9 mouse cellular contexts compared by ENCODE assay signal in the genomic region with DNA sequence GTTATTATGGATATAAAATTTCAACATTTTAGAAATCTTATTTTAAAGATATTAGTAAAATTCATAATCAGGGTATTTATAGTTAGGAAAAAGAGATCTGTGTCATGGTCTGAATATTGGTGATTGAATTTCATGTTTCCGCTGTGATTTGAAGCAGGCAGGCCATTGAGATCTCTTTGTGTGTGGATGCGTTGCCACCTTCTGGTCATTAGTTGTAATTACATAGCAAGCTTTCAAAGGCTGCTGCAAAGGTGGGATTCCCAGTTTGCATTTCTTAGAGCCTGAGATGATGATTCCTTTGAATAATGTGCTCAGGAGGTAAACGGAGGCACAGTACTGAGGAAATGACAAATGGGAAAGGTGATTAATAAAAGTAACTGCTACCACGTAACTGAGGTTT. TPM values are rescaled to one million over a fixed set of nuclear protein-coding genes. Genes with fewer than 3 reads are reported as not detected.
DNase-seq lines count a peak whose midpoint lies in the region; ATAC-seq and TF ChIP-seq lines count a peak whose summit lies in the region.
"Had no signal": no experiment of that assay in that cellular context is flagged by ENCODE, and none has a peak within 500 bp of the region (broad histone marks: within the 10 kb centered on the region; RNA-seq: fewer than 3 reads in every experiment).

No protein-coding gene starts in this region.

- WGBS in midbrain, embryonic 16.5 days: 23% methylated on average over 4 of the region's 4 CpGs

- DNase-seq in adrenal gland, postnatal 10 days: peak; percentile 48
- no peak for DNase-seq in adrenal gland, postnatal 25 days
- DNase-seq in cerebellum, postnatal 25 days: peak; percentile 13 to 29
- DNase-seq in heart, postnatal 4 days: peak; percentile 43
- peak; percentile 45 to 71 for DNase-seq in layer of hippocampus, postnatal 14 days (ENCODE audit: low spot score in 2 of 2)
- no peak for DNase-seq in urinary bladder, adult 18-20 months (ENCODE audit: low spot score in 2 of 2)

- no peaks in the 10 kb centered on the region for H3K9me3 ChIP-seq in E14TG2a.4 (ENCODE audit: low read length)
- no peaks in the 10 kb centered on the region for H3K9me3 ChIP-seq in midbrain, embryonic 16.5 days (replicated peaks; ENCODE audit: control insufficient read depth, low read length, poor library complexity, severe bottlenecking)
- H3K9me3 ChIP-seq: limb, embryonic 12.5 days had no signal

- no peaks in the 10 kb centered on the region for H3K4me1 ChIP-seq in E14TG2a.4 (replicated peaks; ENCODE audit: low read depth, low read length)
- no peaks in the 10 kb centered on the region for H3K4me1 ChIP-seq in midbrain, embryonic 16.5 days (ENCODE audit: control insufficient read depth, insufficient read depth, low read length)
- H3K4me1 ChIP-seq: limb, embryonic 12.5 days had no signal

- H3K36me3 ChIP-seq in E14TG2a.4 (ENCODE audit: insufficient read depth, low read length): no peaks in the 10 kb centered on the region
- H3K36me3 ChIP-seq in midbrain, embryonic 16.5 days (ENCODE audit: control insufficient read depth, insufficient read depth, low read length): no peaks in the 10 kb centered on the region
- H3K36me3 ChIP-seq: limb, embryonic 12.5 days had no signal

- peak; percentile 82 for ATAC-seq in midbrain, embryonic 16.5 days

- no peak overlapping the region for H3K4me3 ChIP-seq in E14TG2a.4 (replicated peaks; ENCODE audit: low read length)
- H3K4me3 ChIP-seq in midbrain, embryonic 16.5 days (ENCODE audit: low read depth, low read length): no peak overlapping the region
- H3K4me3 ChIP-seq: limb, embryonic 12.5 days had no signal

- H3K9ac ChIP-seq in midbrain, embryonic 16.5 days (ENCODE audit: low read depth, low read length): no peak overlapping the region
- H3K9ac ChIP-seq: limb, embryonic 12.5 days had no signal

- no peak overlapping the region for H3K27ac ChIP-seq in midbrain, embryonic 16.5 days (ENCODE audit: low read length)
- H3K27ac ChIP-seq: limb, embryonic 12.5 days had no signal

- no peak overlapping the region for H3K4me2 ChIP-seq in midbrain, embryonic 16.5 days (ENCODE audit: low read length)
- H3K4me2 ChIP-seq: limb, embryonic 12.5 days had no signal

- peak; percentile 79 for TF ChIP-seq CTCF in E14TG2a.4 (conservative IDR thresholded peaks at IDR 0.05; ENCODE audit: low read length)

- H3K27me3 ChIP-seq in E14TG2a.4 (ENCODE audit: insufficient read depth, low read length): no peaks in the 10 kb centered on the region
- H3K27me3 ChIP-seq in midbrain, embryonic 16.5 days (ENCODE audit: control insufficient read depth, insufficient read depth, low read depth, low read length): no peaks in the 10 kb centered on the region
- H3K27me3 ChIP-seq: limb, embryonic 12.5 days had no signal

RNA-seq across cellular contexts. Expression of a gene that starts 17.8 kb away (rescaled TPM):
- total RNA-seq in adrenal gland, postnatal 10 days (2021): under 1 TPM in 1 of 2 experiments, not detected in 1; 0.36 TPM
- not detected in 2 replicates for total RNA-seq in adrenal gland, postnatal 25 days (2021)
- total RNA-seq in heart, postnatal 4 days (2021): not detected
- total RNA-seq in layer of hippocampus, postnatal 14 days (2021): not detected
- polyA plus RNA-seq in midbrain, embryonic 16.5 days (2015; fragmentation: Nextera tagmentation; extraction: Ambion mirVana): not detected in 2 replicates
- polyA plus RNA-seq: limb, embryonic 12.5 days had no signal

RNA-seq across cellular contexts. Expression of a gene that starts 27.6 kb away (rescaled TPM):
- not detected for total RNA-seq in adrenal gland, postnatal 10 days (2021)
- total RNA-seq in adrenal gland, postnatal 25 days (2021): not detected in 2 replicates
- not detected for total RNA-seq in heart, postnatal 4 days (2021)
- total RNA-seq in layer of hippocampus, postnatal 14 days (2021): not detected
- not detected in 2 replicates for polyA plus RNA-seq in midbrain, embryonic 16.5 days (2015; fragmentation: Nextera tagmentation; extraction: Ambion mirVana)
- polyA plus RNA-seq: limb, embryonic 12.5 days had no signal

RNA-seq across cellular contexts. Expression of a gene that starts 42.4 kb away (rescaled TPM):
- total RNA-seq in adrenal gland, postnatal 10 days (2021): under 1 TPM; 0.15 to 0.24 TPM
- total RNA-seq in adrenal gland, postnatal 25 days (2021): 0.38 and 0.39 TPM in 2 replicates
- not detected for total RNA-seq in heart, postnatal 4 days (2021)
- total RNA-seq in layer of hippocampus, postnatal 14 days (2021): under 1 TPM; 0.43 to 0.65 TPM
- polyA plus RNA-seq in midbrain, embryonic 16.5 days (2015; fragmentation: Nextera tagmentation; extraction: Ambion mirVana): 0.26 and 0.28 TPM in 2 replicates
- polyA plus RNA-seq: limb, embryonic 12.5 days had no signal

RNA-seq across cellular contexts. Expression of a gene that starts 50.5 kb away (rescaled TPM):
- not detected for total RNA-seq in adrenal gland, postnatal 10 days (2021)
- not detected in 2 replicates for total RNA-seq in adrenal gland, postnatal 25 days (2021)
- not detected for total RNA-seq in heart, postnatal 4 days (2021)
- total RNA-seq in layer of hippocampus, postnatal 14 days (2021): not detected
- not detected in 2 replicates for polyA plus RNA-seq in midbrain, embryonic 16.5 days (2015; fragmentation: Nextera tagmentation; extraction: Ambion mirVana)
- polyA plus RNA-seq: limb, embryonic 12.5 days had no signal

Comparison
In these comparisons a context has a peak if more than half of its experiments do, and no peak if none do; other contexts are left out.
1. DNase-seq: peak in adrenal gland, postnatal 10 days (single experiment), cerebellum, postnatal 25 days (2 of 2), heart, postnatal 4 days (single experiment) and layer of hippocampus, postnatal 14 days (2 of 2); none in adrenal gland, postnatal 25 days (single experiment) and urinary bladder, adult 18-20 months (0 of 2).